Mouse (Mus musculus): ENCODE measurements around the gene Irf2bp1.

The Irf2bp1 gene

GRCm38 (mm10) chr7:19000421-19000820, 3.4 kb upstream of the Irf2bp1 start:
- no peak for DNase-seq (ENCODE audit: low spot score in 2 of 2)

GRCm38 (mm10) chr7:19001066-19001806, 2.6 kb upstream of the Irf2bp1 start:
- DNase-seq (ENCODE audit: low spot score in 2 of 2) = peak in 1 of 2 experiments; percentile 65

- DNase-seq (ENCODE audit: low spot score in 2 of 2) = no peak
These were observed 2.1 kb upstream of the Irf2bp1 start for GRCm38 (mm10) chr7:19001807-19002085.

- no peak for DNase-seq (ENCODE audit: low spot score in 2 of 2)
These were observed 1.7 kb upstream of the Irf2bp1 start for GRCm38 (mm10) chr7:19002115-19002514.

GRCm38 (mm10) chr7:19002848-19003498, 871 bp upstream of the Irf2bp1 start:
- DNase-seq (ENCODE audit: low spot score in 2 of 2) = peak in 1 of 2 experiments; percentile 61

GRCm38 (mm10) chr7:19004631-19005079, 811 bp downstream of the Irf2bp1 start:
- DNase-seq (ENCODE audit: low spot score in 2 of 2) = no peak

- DNase-seq (ENCODE audit: low spot score in 2 of 2) = no peak
These were observed 1.7 kb downstream of the Irf2bp1 start for GRCm38 (mm10) chr7:19005417-19006121.

GRCm38 (mm10) chr7:19006476-19006875, 2.6 kb downstream of the Irf2bp1 start:
- DNase-seq (ENCODE audit: low spot score in 2 of 2) = peak; percentile 75 to 89

- no peak for DNase-seq (ENCODE audit: low spot score in 2 of 2)
These were observed 3.5 kb downstream of the Irf2bp1 start for GRCm38 (mm10) chr7:19007026-19007977.

- no peak for DNase-seq (ENCODE audit: low spot score in 2 of 2)
These were observed 6.7 kb downstream of the Irf2bp1 start for GRCm38 (mm10) chr7:19010581-19010980.

- DNase-seq (ENCODE audit: low spot score in 2 of 2) = no peak
These were observed 8.3 kb downstream of the Irf2bp1 start for GRCm38 (mm10) chr7:19012025-19012621.

GRCm38 (mm10) chr7:19012882-19013281, 9.0 kb downstream of the Irf2bp1 start:
- DNase-seq (ENCODE audit: low spot score in 2 of 2) = no peak

- no peak for DNase-seq (ENCODE audit: low spot score in 2 of 2)
These were observed 10.6 kb downstream of the Irf2bp1 start for GRCm38 (mm10) chr7:19014452-19014851.

GRCm38 (mm10) chr7:19016042-19016441, 12.2 kb downstream of the Irf2bp1 start:
- no peak for DNase-seq (ENCODE audit: low spot score in 2 of 2)

GRCm38 (mm10) chr7:19017909-19018308, 14.1 kb downstream of the Irf2bp1 start:
- DNase-seq (ENCODE audit: low spot score in 2 of 2) = no peak

- no peak for DNase-seq (ENCODE audit: low spot score in 2 of 2)
These were observed 17.2 kb downstream of the Irf2bp1 start for GRCm38 (mm10) chr7:19021048-19021447.

- DNase-seq (ENCODE audit: low spot score in 2 of 2) = no peak
These were observed 18.5 kb downstream of the Irf2bp1 start for GRCm38 (mm10) chr7:19022189-19022958.

GRCm38 (mm10) chr7:19023357-19023814, 19.5 kb downstream of the Irf2bp1 start, which contains the start of gene Foxa3:
Gene Foxa3 (minus strand): TSS chr7:19023538.
- DNase-seq (ENCODE audit: low spot score in 2 of 2) = peak in 1 of 2 experiments; percentile 48

GRCm38 (mm10) chr7:19024096-19024506, 20.3 kb downstream of the Irf2bp1 start, which contains the start of gene Sympk:
Gene Sympk (plus strand): TSS chr7:19024377.
- peak; percentile 95 to 96 for DNase-seq (ENCODE audit: low spot score in 2 of 2)

Measured in urinary bladder, postnatal 4 days (tissue).